Mouse (Mus musculus) heart, embryonic 12.5 days (tissue): ENCODE measurements around the gene Rasa4. TPM values are rescaled to one million over a fixed set of nuclear protein-coding genes. Genes with fewer than 3 reads are reported as not detected.
A peak's percentile ranks its signal among the peaks of the same experiment; 100 is the strongest.

Experiments used
- ATAC-seq: fragments of 200-750 bp; cut with Nextera tagmentation; 2 replicates; pipeline ENCODE4 v1.8.0; 2017; ENCODE audit warnings: moderate TSS enrichment, moderate library complexity; ENCODE audit not compliant: insufficient number of reproducible peaks, low FRiP score
- H3K27ac ChIP-seq: fragments of 300-500 bp; sonication (generic); 2 replicates; pipeline ENCODE4 v1.5.1; 2016; ENCODE audit warnings: mild to moderate bottlenecking, moderate library complexity; ENCODE audit not compliant: poor library complexity, severe bottlenecking
- H3K27me3 ChIP-seq: fragments of 300-500 bp; sonication (generic); replicated peaks from 2 replicates; pipeline ENCODE4 v1.6.1; 2016; ENCODE audit warnings: mild to moderate bottlenecking, moderate library complexity
- H3K36me3 ChIP-seq: fragments of 300-500 bp; sonication (generic); 2 replicates; pipeline ENCODE4 v1.6.1; 2016; ENCODE audit warnings: mild to moderate bottlenecking, moderate library complexity
- H3K4me1 ChIP-seq: fragments of 300-500 bp; sonication (generic); replicated peaks from 2 replicates; pipeline ENCODE4 v1.6.1; 2016; ENCODE audit warnings: mild to moderate bottlenecking
- H3K4me2 ChIP-seq: fragments of 300-500 bp; sonication (generic); 2 replicates; pipeline ENCODE4 v1.6.1; 2016; ENCODE audit warnings: mild to moderate bottlenecking, moderate library complexity
- H3K4me3 ChIP-seq: fragments of 300-500 bp; sonication (generic); 2 replicates; pipeline ENCODE4 v1.5.1; 2016; ENCODE audit warnings: mild to moderate bottlenecking
- H3K9ac ChIP-seq: fragments of 300-500 bp; sonication (generic); 2 replicates; pipeline ENCODE4 v1.6.1; 2016; ENCODE audit warnings: mild to moderate bottlenecking, moderate library complexity
- H3K9me3 ChIP-seq: fragments of 300-500 bp; sonication (generic); replicated peaks from 2 replicates; pipeline ENCODE4 v1.6.1; 2016; ENCODE audit warnings: mild to moderate bottlenecking, moderate library complexity
- WGBS: fragments of 180-500 bp; shearing (Covaris S2); methylation state at CpG from one replicate; pipeline ENCODE4 v1.1.7; 2016; 5-methylcytosine and 5-hydroxymethylcytosine counted together
- polyA plus RNA-seq: library from polyadenylated mRNA; unstranded; fragments of >200 nt; fragmentation: Nextera tagmentation; extraction: Ambion mirVana; gene quantifications from 2 replicates; pipeline ENCODE4 v1.2.1, GENCODE M21; 2016

The Rasa4 gene
- polyA plus RNA-seq, 1 experiment from 2014 or later = 1.6 TPM

- 58% methylated on average over 2 of the region's 2 CpGs for WGBS
- ATAC-seq = no peak
These were observed 14.3 kb upstream of the Rasa4 start for GRCm38 (mm10) chr5:136069411-136069810.

GRCm38 (mm10) chr5:136073051-136073450 is 10.7 kb upstream of the Rasa4 start:
- Histone ChIP-seq H3K27ac (no peak overlapping the region), H3K9ac (no peak overlapping the region), H3K36me3 (no peaks in the 10 kb centered on the region), H3K27me3 (peaks cover 3% of the 10 kb centered on the region; the same call in 1 of the 2 replicates), H3K4me2 (no peak overlapping the region), H3K4me1 (peaks cover 7% of the 10 kb centered on the region; the same call in 1 of the 2 replicates), H3K4me3 (no peak overlapping the region), H3K9me3 (no peaks in the 10 kb centered on the region)
- ATAC-seq = no peak
- 62% methylated on average over 6 of the region's 6 CpGs for WGBS

More at GRCm38 (mm10) chr5:136069411-136069810, 14.3 kb upstream of the Rasa4 start:
- Histone ChIP-seq H3K4me2 (no peak overlapping the region), H3K27me3 (peaks cover 3% of the 10 kb centered on the region; the same call in 1 of the 2 replicates), H3K36me3 (no peaks in the 10 kb centered on the region), H3K4me1 (no peaks in the 10 kb centered on the region), H3K9me3 (no peaks in the 10 kb centered on the region), H3K9ac (no peak overlapping the region), H3K4me3 (no peak overlapping the region), H3K27ac (no peak overlapping the region)

GRCm38 (mm10) chr5:136073526-136073925 is 10.2 kb upstream of the Rasa4 start:
- H3K27ac ChIP-seq = no peak overlapping the region
- H3K36me3 ChIP-seq = no peaks in the 10 kb centered on the region
- peaks cover 3% of the 10 kb centered on the region; the same call in 1 of the 2 replicates for H3K27me3 ChIP-seq
- no peak for ATAC-seq
- no peak overlapping the region for H3K9ac ChIP-seq
- H3K4me1 ChIP-seq = peaks cover 7% of the 10 kb centered on the region; the same call in 1 of the 2 replicates
- no peak overlapping the region for H3K4me3 ChIP-seq
- 58% methylated on average over 11 of the region's 11 CpGs for WGBS
- no peak overlapping the region for H3K4me2 ChIP-seq
- H3K9me3 ChIP-seq = no peaks in the 10 kb centered on the region

- Histone ChIP-seq H3K4me3 (no peak overlapping the region), H3K27ac (no peak overlapping the region), H3K27me3 (peaks cover 3% of the 10 kb centered on the region; the same call in 1 of the 2 replicates), H3K9me3 (no peaks in the 10 kb centered on the region), H3K36me3 (no peaks in the 10 kb centered on the region), H3K4me2 (no peak overlapping the region), H3K9ac (no peak overlapping the region), H3K4me1 (peaks cover 7% of the 10 kb centered on the region; the same call in 1 of the 2 replicates)
- no peak for ATAC-seq
- 71% methylated on average over 5 of the region's 5 CpGs for WGBS
These were observed 8.6 kb upstream of the Rasa4 start for GRCm38 (mm10) chr5:136075076-136075475.

- no peaks in the 10 kb centered on the region for H3K9me3 ChIP-seq
- H3K27ac ChIP-seq = no peak overlapping the region
- no peaks in the 10 kb centered on the region for H3K27me3 ChIP-seq
- no peak overlapping the region for H3K4me2 ChIP-seq
- no peak overlapping the region for H3K4me3 ChIP-seq
- peaks cover 7% of the 10 kb centered on the region; the same call in 1 of the 2 replicates for H3K4me1 ChIP-seq
- ATAC-seq = no peak
- no peaks in the 10 kb centered on the region for H3K36me3 ChIP-seq
- WGBS = 42% methylated on average over 7 of the region's 7 CpGs
- no peak overlapping the region for H3K9ac ChIP-seq
These were observed 7.4 kb upstream of the Rasa4 start for GRCm38 (mm10) chr5:136076284-136076683.

GRCm38 (mm10) chr5:136077001-136077550 is 6.6 kb upstream of the Rasa4 start:
- Histone ChIP-seq H3K4me1 (peaks cover 7% of the 10 kb centered on the region; the same call in 1 of the 2 replicates), H3K9me3 (no peaks in the 10 kb centered on the region), H3K4me3 (no peak overlapping the region), H3K27me3 (no peaks in the 10 kb centered on the region), H3K9ac (no peak overlapping the region), H3K4me2 (no peak overlapping the region), H3K36me3 (no peaks in the 10 kb centered on the region), H3K27ac (no peak overlapping the region)
- WGBS = 73% methylated on average over 9 of the region's 9 CpGs
- no peak for ATAC-seq

GRCm38 (mm10) chr5:136078136-136078535 is 5.6 kb upstream of the Rasa4 start:
- no peaks in the 10 kb centered on the region for H3K36me3 ChIP-seq
- H3K4me3 ChIP-seq = no peak overlapping the region
- H3K27me3 ChIP-seq = no peaks in the 10 kb centered on the region
- no peak overlapping the region for H3K27ac ChIP-seq
- ATAC-seq = no peak
- no peak overlapping the region for H3K4me2 ChIP-seq
- 85% methylated on average over 5 of the region's 5 CpGs for WGBS
- no peaks in the 10 kb centered on the region; the same call in 1 of the 2 replicates for H3K9me3 ChIP-seq
- H3K9ac ChIP-seq = no peak overlapping the region
- peaks cover 7% of the 10 kb centered on the region for H3K4me1 ChIP-seq

GRCm38 (mm10) chr5:136082345-136082744 is 1.4 kb upstream of the Rasa4 start:
- H3K4me2 ChIP-seq = no peak overlapping the region
- H3K36me3 ChIP-seq = no peaks in the 10 kb centered on the region
- 77% methylated on average over 4 of the region's 4 CpGs for WGBS
- peaks cover 32% of the 10 kb centered on the region for H3K27me3 ChIP-seq
- no peak overlapping the region for H3K4me3 ChIP-seq
- no peak overlapping the region for H3K27ac ChIP-seq
- H3K9me3 ChIP-seq = no peaks in the 10 kb centered on the region; the same call in 1 of the 2 replicates
- no peak overlapping the region for H3K9ac ChIP-seq
- peaks cover 15% of the 10 kb centered on the region for H3K4me1 ChIP-seq
- ATAC-seq = no peak

- H3K9me3 ChIP-seq = no peaks in the 10 kb centered on the region; the same call in 1 of the 2 replicates
- H3K4me2 ChIP-seq = peak overlapping the region; percentile 84
- 2% methylated on average over 23 of the region's 23 CpGs for whole genome bisulfite sequencing
- no peaks in the 10 kb centered on the region for H3K36me3 ChIP-seq
- peaks cover 15% of the 10 kb centered on the region for H3K4me1 ChIP-seq
- ATAC-seq = peak; percentile 17; the same call in 1 of the 2 replicates
- H3K9ac ChIP-seq = peak overlapping the region; percentile 50
- H3K27ac ChIP-seq = no peak overlapping the region
- peaks cover 47% of the 10 kb centered on the region for H3K27me3 ChIP-seq
- peak overlapping the region; percentile 48 for H3K4me3 ChIP-seq
These were observed 597 bp downstream of the Rasa4 start for GRCm38 (mm10) chr5:136084144-136084881.

GRCm38 (mm10) chr5:136084891-136085651 is 1.4 kb downstream of the Rasa4 start:
- Histone ChIP-seq H3K4me3 (peak overlapping the region; percentile 48; the same call in 1 of the 2 replicates), H3K27ac (no peak overlapping the region)

GRCm38 (mm10) chr5:136086290-136086689 is 2.6 kb downstream of the Rasa4 start:
- Histone ChIP-seq H3K4me2 (no peak overlapping the region), H3K9ac (no peak overlapping the region), H3K4me3 (no peak overlapping the region), H3K27ac (no peak overlapping the region), H3K36me3 (no peaks in the 10 kb centered on the region), H3K4me1 (peaks cover 15% of the 10 kb centered on the region), H3K9me3 (no peaks in the 10 kb centered on the region; the same call in 1 of the 2 replicates), H3K27me3 (peaks cover 61% of the 10 kb centered on the region)
- WGBS = 75% methylated on average over 8 of the region's 8 CpGs
- ATAC-seq = no peak

More at GRCm38 (mm10) chr5:136084891-136085651, 1.4 kb downstream of the Rasa4 start:
- Histone ChIP-seq H3K36me3 (no peaks in the 10 kb centered on the region), H3K9me3 (no peaks in the 10 kb centered on the region; the same call in 1 of the 2 replicates), H3K4me2 (peak overlapping the region; percentile 84), H3K27me3 (peaks cover 52% of the 10 kb centered on the region), H3K4me1 (peaks cover 15% of the 10 kb centered on the region), H3K9ac (no peak overlapping the region)
- 13% methylated on average over 21 of the region's 21 CpGs for WGBS
- no peak for ATAC-seq
